Mouse (Mus musculus) kidney, adult 9 months (tissue): ENCODE data around the gene Lrp1.

ENCODE experiments used
- DNase-seq: peaks from one replicate; pipeline ENCODE4 v3.0.0; 2022

The Lrp1 gene

GRCm38 (mm10) chr10:127590831-127591451 is 30.0 kb downstream of the Lrp1 start:
- DNase-seq = no peak

- no peak for DNase-seq
Observed at GRCm38 (mm10) chr10:127590256-127590655, 30.7 kb downstream of the Lrp1 start.

- DNase-seq = no peak
Observed at GRCm38 (mm10) chr10:127587776-127588175, 33.2 kb downstream of the Lrp1 start.

- no peak for DNase-seq
Observed at GRCm38 (mm10) chr10:127586209-127586608, 34.7 kb downstream of the Lrp1 start.

GRCm38 (mm10) chr10:127585598-127585997 is 35.4 kb downstream of the Lrp1 start:
- DNase-seq = no peak

GRCm38 (mm10) chr10:127583649-127584048 is 37.3 kb downstream of the Lrp1 start:
- DNase-seq = no peak

GRCm38 (mm10) chr10:127581291-127581690 is 39.7 kb downstream of the Lrp1 start:
- no peak for DNase-seq

GRCm38 (mm10) chr10:127577982-127578381 is 43.0 kb downstream of the Lrp1 start:
- DNase-seq = no peak

- DNase-seq = no peak
Observed at GRCm38 (mm10) chr10:127577156-127577555, 43.8 kb downstream of the Lrp1 start.

GRCm38 (mm10) chr10:127576381-127576961 is 44.5 kb downstream of the Lrp1 start:
- peak; percentile 80 for DNase-seq

GRCm38 (mm10) chr10:127575741-127576140 is 45.2 kb downstream of the Lrp1 start:
- DNase-seq = no peak

GRCm38 (mm10) chr10:127572281-127572680 is 48.7 kb downstream of the Lrp1 start:
- no peak for DNase-seq

GRCm38 (mm10) chr10:127570937-127571641 is 49.9 kb downstream of the Lrp1 start:
- DNase-seq = no peak

GRCm38 (mm10) chr10:127570384-127570783 is 50.6 kb downstream of the Lrp1 start:
- no peak for DNase-seq

GRCm38 (mm10) chr10:127569450-127569849 is 51.5 kb downstream of the Lrp1 start:
- peak; percentile 88 for DNase-seq

GRCm38 (mm10) chr10:127566553-127567326 is 54.2 kb downstream of the Lrp1 start:
- DNase-seq = no peak

- DNase-seq = no peak
Observed at GRCm38 (mm10) chr10:127564301-127564700, 56.6 kb downstream of the Lrp1 start.

GRCm38 (mm10) chr10:127563840-127564239 is 57.1 kb downstream of the Lrp1 start:
- no peak for DNase-seq

GRCm38 (mm10) chr10:127561145-127561544 is 59.8 kb downstream of the Lrp1 start:
- no peak for DNase-seq

- DNase-seq = no peak
Observed at GRCm38 (mm10) chr10:127557397-127557796, 63.6 kb downstream of the Lrp1 start.

- peak; percentile 45 for DNase-seq
Observed at GRCm38 (mm10) chr10:127555703-127556102, 65.2 kb downstream of the Lrp1 start.

GRCm38 (mm10) chr10:127549892-127550291 is 71.1 kb downstream of the Lrp1 start:
- DNase-seq = no peak

GRCm38 (mm10) chr10:127548236-127548635 is 72.7 kb downstream of the Lrp1 start:
- no peak for DNase-seq
